In genomic region chr8:84711312-84711711, GRCm38 (mm10) we compare ENCODE assay signal across 7 mouse cellular contexts. TPM values are rescaled to one million over a fixed set of nuclear protein-coding genes. Genes with fewer than 3 reads are reported as not detected.
DNase-seq lines count a peak whose midpoint lies in the region; ATAC-seq and TF ChIP-seq lines count a peak whose summit lies in the region.

No protein-coding gene starts in this region.

- peaks cover 94% of the 10 kb centered on the region for H3K4me1 ChIP-seq in forebrain, embryonic 13.5 days
- H3K4me1 ChIP-seq in intestine, embryonic 16.5 days (ENCODE audit: control insufficient read depth, insufficient read depth, low read length): peaks cover 41% of the 10 kb centered on the region
- peaks cover 82% of the 10 kb centered on the region for H3K4me1 ChIP-seq in neural tube, embryonic 12.5 days

- WGBS in forebrain, embryonic 13.5 days: 46% methylated on average over 3 of the region's 3 CpGs
- 54% methylated on average over 3 of the region's 3 CpGs for WGBS in intestine, embryonic 16.5 days
- WGBS in neural tube, embryonic 12.5 days: 51% methylated on average over 3 of the region's 3 CpGs

- H3K27ac ChIP-seq in layer of hippocampus, adult 2 months: peak overlapping the region; percentile 84
- H3K27ac ChIP-seq in forebrain, embryonic 13.5 days: peak overlapping the region; percentile 98
- peak overlapping the region; percentile 75; the same call in 1 of the 2 replicates for H3K27ac ChIP-seq in intestine, embryonic 16.5 days (ENCODE audit: low read length)
- H3K27ac ChIP-seq in neural tube, embryonic 12.5 days: peak overlapping the region; percentile 75

- H3K4me3 ChIP-seq in layer of hippocampus, adult 2 months: no peak overlapping the region
- no peak overlapping the region for H3K4me3 ChIP-seq in forebrain, embryonic 13.5 days
- no peak overlapping the region for H3K4me3 ChIP-seq in intestine, embryonic 16.5 days (ENCODE audit: low read length)
- no peak overlapping the region for H3K4me3 ChIP-seq in neural tube, embryonic 12.5 days

- H3K9ac ChIP-seq in forebrain, embryonic 13.5 days: peak overlapping the region; percentile 54; the same call in 1 of the 2 replicates
- no peak overlapping the region for H3K9ac ChIP-seq in intestine, embryonic 16.5 days (ENCODE audit: low read depth, low read length)
- H3K9ac ChIP-seq in neural tube, embryonic 12.5 days: peak overlapping the region; percentile 14; the same call in 1 of the 2 replicates

- H3K36me3 ChIP-seq in forebrain, embryonic 13.5 days (ENCODE audit: poor library complexity, severe bottlenecking): peaks cover 24% of the 10 kb centered on the region
- H3K36me3 ChIP-seq in intestine, embryonic 16.5 days (ENCODE audit: control insufficient read depth, insufficient read depth, low read length): 0 out of 2 replicates have a peak, but pooled peaks cover 3% of the 10 kb centered on the region
- H3K36me3 ChIP-seq in neural tube, embryonic 12.5 days: no peaks in the 10 kb centered on the region

- H3K4me2 ChIP-seq in forebrain, embryonic 13.5 days: peak overlapping the region; percentile 10
- no peak overlapping the region for H3K4me2 ChIP-seq in intestine, embryonic 16.5 days (ENCODE audit: low read depth, low read length)
- peak overlapping the region; percentile 31 for H3K4me2 ChIP-seq in neural tube, embryonic 12.5 days (replicated peaks)

- H3K27me3 ChIP-seq in forebrain, embryonic 13.5 days: peaks cover 30% of the 10 kb centered on the region
- H3K27me3 ChIP-seq in intestine, embryonic 16.5 days (replicated peaks; ENCODE audit: control insufficient read depth, insufficient read depth, low read length): peaks cover 37% of the 10 kb centered on the region
- peaks cover 52% of the 10 kb centered on the region for H3K27me3 ChIP-seq in neural tube, embryonic 12.5 days (replicated peaks)

- H3K9me3 ChIP-seq in forebrain, embryonic 13.5 days (replicated peaks): no peaks in the 10 kb centered on the region
- H3K9me3 ChIP-seq in intestine, embryonic 16.5 days (ENCODE audit: control insufficient read depth, low read length): no peaks in the 10 kb centered on the region
- H3K9me3 ChIP-seq in neural tube, embryonic 12.5 days: no peaks in the 10 kb centered on the region

- ATAC-seq in forebrain, embryonic 13.5 days: no peak
- ATAC-seq in intestine, embryonic 16.5 days: no peak
- no peak for ATAC-seq in neural tube, embryonic 12.5 days (ENCODE audit: low FRiP score, low read depth)

- no peak for TF ChIP-seq CTCF in layer of hippocampus, adult 2 months (conservative IDR thresholded peaks at IDR 0.05)

- DNase-seq in layer of hippocampus, adult 2 months (ENCODE audit: low spot score in 2 of 2): no peak
- DNase-seq in layer of hippocampus, adult 8-10 months (ENCODE audit: low spot score in 2 of 2): no peak
- no peak for DNase-seq in ovary, adult 18-20 months (ENCODE audit: low spot score)
- no peak for DNase-seq in layer of hippocampus, postnatal 14 days (ENCODE audit: low spot score in 2 of 2)

RNA-seq across cellular contexts. Expression of gene Lyl1, which starts 10.1 kb away (rescaled TPM):
- total RNA-seq in layer of hippocampus, adult 2 months (2021): 1 to 10 TPM; 2.3 to 2.6 TPM
- total RNA-seq in layer of hippocampus, adult 8-10 months (2022): 1 to 10 TPM; 2.6 to 7.2 (median 4.8) TPM
- polyA plus RNA-seq in forebrain, embryonic 13.5 days (2015; fragmentation: Nextera tagmentation; extraction: Ambion mirVana): 1.9 and 2.1 TPM in 2 replicates
- polyA plus RNA-seq in intestine, embryonic 16.5 days (2015; fragmentation: Nextera tagmentation; extraction: Ambion mirVana): 4.9 and 5.0 TPM in 2 replicates
- 4.4 and 4.5 TPM in 2 replicates for polyA plus RNA-seq in neural tube, embryonic 12.5 days (2016; fragmentation: Nextera tagmentation; extraction: Ambion mirVana)
- total RNA-seq in layer of hippocampus, postnatal 14 days (2021): 1 to 10 TPM; 3.4 to 4.2 TPM

RNA-seq across cellular contexts. Expression of gene G430095P16Rik, which starts 11.5 kb away (rescaled TPM):
- total RNA-seq in layer of hippocampus, adult 2 months (2021): under 1 TPM in 1 of 2 experiments, not detected in 1; 0.54 TPM
- not detected for total RNA-seq in layer of hippocampus, adult 8-10 months (2022)
- 3.7 and 3.8 TPM in 2 replicates for polyA plus RNA-seq in forebrain, embryonic 13.5 days (2015; fragmentation: Nextera tagmentation; extraction: Ambion mirVana)
- 2.0 and 2.6 TPM in 2 replicates for polyA plus RNA-seq in intestine, embryonic 16.5 days (2015; fragmentation: Nextera tagmentation; extraction: Ambion mirVana)
- polyA plus RNA-seq in neural tube, embryonic 12.5 days (2016; fragmentation: Nextera tagmentation; extraction: Ambion mirVana): 2.5 and 2.6 TPM in 2 replicates
- total RNA-seq in layer of hippocampus, postnatal 14 days (2021): not detected

RNA-seq across cellular contexts. Expression of gene Nacc1, which starts 23.6 kb away (rescaled TPM):
- 10 to 100 TPM; 91.8 to 93.9 TPM for total RNA-seq in layer of hippocampus, adult 2 months (2021)
- 10 to 100 TPM; 86.2 to 91.2 (median 87.6) TPM for total RNA-seq in layer of hippocampus, adult 8-10 months (2022)
- polyA plus RNA-seq in forebrain, embryonic 13.5 days (2015; fragmentation: Nextera tagmentation; extraction: Ambion mirVana): 16.1 and 18.6 TPM in 2 replicates
- 11.0 and 14.8 TPM in 2 replicates for polyA plus RNA-seq in intestine, embryonic 16.5 days (2015; fragmentation: Nextera tagmentation; extraction: Ambion mirVana)
- polyA plus RNA-seq in neural tube, embryonic 12.5 days (2016; fragmentation: Nextera tagmentation; extraction: Ambion mirVana): 17.2 and 19.2 TPM in 2 replicates
- 10 to 100 TPM; 84.0 to 85.6 TPM for total RNA-seq in layer of hippocampus, postnatal 14 days (2021)

RNA-seq across cellular contexts. Expression of gene Trmt1, which starts 25.2 kb away (rescaled TPM):
- 100 to 1,000 TPM; 109 to 113 TPM for total RNA-seq in layer of hippocampus, adult 2 months (2021)
- 100 to 1,000 TPM in 2 of 4 experiments, 10 to 100 TPM in 2; 91.6 to 133 (median 103) TPM for total RNA-seq in layer of hippocampus, adult 8-10 months (2022)
- polyA plus RNA-seq in forebrain, embryonic 13.5 days (2015; fragmentation: Nextera tagmentation; extraction: Ambion mirVana): 53.5 and 59.1 TPM in 2 replicates
- polyA plus RNA-seq in intestine, embryonic 16.5 days (2015; fragmentation: Nextera tagmentation; extraction: Ambion mirVana): 60.0 and 67.1 TPM in 2 replicates
- 58.5 and 59.1 TPM in 2 replicates for polyA plus RNA-seq in neural tube, embryonic 12.5 days (2016; fragmentation: Nextera tagmentation; extraction: Ambion mirVana)
- 10 to 100 TPM; 82.9 to 97.3 TPM for total RNA-seq in layer of hippocampus, postnatal 14 days (2021)

RNA-seq across cellular contexts. Expression of gene Ier2, which starts 48.7 kb away (rescaled TPM):
- 1 to 10 TPM; 5.1 to 7.2 TPM for total RNA-seq in layer of hippocampus, adult 2 months (2021)
- total RNA-seq in layer of hippocampus, adult 8-10 months (2022): 10 to 100 TPM in 1 of 4 experiments, 1 to 10 TPM in 3; 7.0 to 10.2 (median 9.3) TPM
- polyA plus RNA-seq in forebrain, embryonic 13.5 days (2015; fragmentation: Nextera tagmentation; extraction: Ambion mirVana): 35.2 and 35.4 TPM in 2 replicates
- 77.7 and 78.7 TPM in 2 replicates for polyA plus RNA-seq in intestine, embryonic 16.5 days (2015; fragmentation: Nextera tagmentation; extraction: Ambion mirVana)
- polyA plus RNA-seq in neural tube, embryonic 12.5 days (2016; fragmentation: Nextera tagmentation; extraction: Ambion mirVana): 72.4 and 72.8 TPM in 2 replicates
- total RNA-seq in layer of hippocampus, postnatal 14 days (2021): 10 to 100 TPM in 1 of 2 experiments, 1 to 10 TPM in 1; 9.5 to 12.5 TPM
